11 mouse cellular contexts compared by ENCODE assay signal in the genomic region with DNA sequence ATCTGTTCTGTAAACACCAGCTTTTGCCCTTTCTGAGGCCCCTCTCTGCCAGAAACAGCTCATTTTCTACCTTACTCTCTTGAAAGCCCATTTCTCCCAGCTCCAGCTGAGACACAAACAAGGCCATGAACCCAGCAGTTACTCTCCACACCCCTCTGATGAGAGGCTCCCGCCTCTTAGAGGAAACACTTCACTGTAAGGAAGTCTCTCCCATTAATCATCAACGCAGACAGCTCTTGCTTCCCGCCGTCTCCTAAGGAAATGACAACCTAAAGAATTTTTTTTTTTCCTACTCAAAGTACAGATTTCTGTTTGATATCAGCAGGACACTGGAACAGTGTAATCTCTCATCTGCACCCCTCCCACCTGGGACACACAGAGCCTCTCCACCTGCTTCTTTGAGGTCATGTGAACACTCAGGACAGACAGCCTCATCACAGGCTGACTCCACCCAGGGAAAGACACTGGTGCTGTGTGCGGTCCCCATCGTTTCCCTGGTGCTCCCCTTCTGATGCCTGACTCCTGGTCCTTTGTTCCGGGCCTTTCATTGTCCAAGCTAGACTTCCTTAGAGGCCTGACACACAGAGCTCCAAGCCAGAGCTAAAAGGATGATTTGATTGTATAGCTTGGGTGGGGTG.
DNase-seq lines count a peak whose midpoint lies in the region; ATAC-seq and TF ChIP-seq lines count a peak whose summit lies in the region.
"Had no signal": no experiment of that assay in that cellular context is flagged by ENCODE, and none has a peak within 500 bp of the region (broad histone marks: within the 10 kb centered on the region; RNA-seq: fewer than 3 reads in every experiment).

No protein-coding gene starts in this region.

- H3K36me3 ChIP-seq in liver, embryonic 11.5 days (ENCODE audit: control insufficient read depth, insufficient read depth, low read length): no peaks in the 10 kb centered on the region
- H3K36me3 ChIP-seq in kidney, embryonic 15.5 days: no peaks in the 10 kb centered on the region
- H3K36me3 ChIP-seq: liver, embryonic 15.5 days had no signal

- DNase-seq in liver, embryonic 11.5 days (ENCODE audit: low spot score): peak; percentile 29
- DNase-seq in liver (no peak), 416B (ENCODE audit: low read depth) (peak; percentile 80)
- DNase-seq in brain, embryonic 14.5 days (ENCODE audit: low read depth): peak; percentile 38
- DNase-seq in gastrocnemius, postnatal 10 days: no peak
- DNase-seq in right cerebral cortex, adult 2 months (ENCODE audit: low spot score in 2 of 2): no peak
- DNase-seq: right cerebral cortex, postnatal 14 days had no signal

- H3K4me1 ChIP-seq in liver, embryonic 11.5 days (replicated peaks; ENCODE audit: control insufficient read depth, insufficient read depth, low read length): peaks cover 4% of the 10 kb centered on the region
- peaks cover 57% of the 10 kb centered on the region for H3K4me1 ChIP-seq in kidney, embryonic 15.5 days
- H3K4me1 ChIP-seq: liver, embryonic 15.5 days had no signal

- H3K27ac ChIP-seq in liver, embryonic 11.5 days (ENCODE audit: low read depth, low read length): no peak overlapping the region
- peak overlapping the region; percentile 70 for H3K27ac ChIP-seq in kidney, embryonic 15.5 days
- H3K27ac ChIP-seq: liver, embryonic 15.5 days had no signal

- H3K4me3 ChIP-seq in liver, embryonic 11.5 days (ENCODE audit: low read depth, low read length): no peak overlapping the region
- no peak overlapping the region for H3K4me3 ChIP-seq in kidney, embryonic 15.5 days (replicated peaks)
- H3K4me3 ChIP-seq: liver, embryonic 15.5 days; myocyte had no signal

- H3K9me3 ChIP-seq in liver, embryonic 11.5 days (ENCODE audit: control insufficient read depth, low read length): no peaks in the 10 kb centered on the region
- H3K9me3 ChIP-seq in kidney, embryonic 15.5 days (replicated peaks): no peaks in the 10 kb centered on the region
- H3K9me3 ChIP-seq: liver, embryonic 15.5 days had no signal

- WGBS in liver, embryonic 11.5 days: 41% methylated on average over 7 of the region's 7 CpGs
- WGBS in kidney, embryonic 15.5 days: 36% methylated on average over 7 of the region's 7 CpGs

- no peak overlapping the region for H3K4me2 ChIP-seq in liver, embryonic 11.5 days
- no peak overlapping the region for H3K4me2 ChIP-seq in kidney, embryonic 15.5 days
- H3K4me2 ChIP-seq: liver, embryonic 15.5 days had no signal

- H3K27me3 ChIP-seq in liver, embryonic 11.5 days (replicated peaks; ENCODE audit: control insufficient read depth, insufficient read depth, low read length): no peaks in the 10 kb centered on the region
- no peaks in the 10 kb centered on the region for H3K27me3 ChIP-seq in kidney, embryonic 15.5 days
- H3K27me3 ChIP-seq: liver, embryonic 15.5 days had no signal

- no peak for ATAC-seq in liver, embryonic 11.5 days (replicated peaks; ENCODE audit: low FRiP score)
- ATAC-seq in kidney, embryonic 15.5 days (replicated peaks; ENCODE audit: low FRiP score): no peak; the same call in 1 of the 2 replicates
- no peak for ATAC-seq in granulocyte monocyte progenitor cell, adult 5-6 weeks (replicated peaks; ENCODE audit: poor library complexity, severe bottlenecking)

- no peak for TF ChIP-seq CTCF in brain, embryonic 14.5 days (IDR thresholded peaks at IDR 0.05; ENCODE audit: borderline replicate concordance, extremely low read depth, insufficient read depth, insufficient read length)

- no peak for TF ChIP-seq POLR2A in brain, embryonic 14.5 days (IDR thresholded peaks at IDR 0.05; ENCODE audit: borderline replicate concordance, extremely low read depth, insufficient read depth, insufficient read length, poor library complexity, severe bottlenecking)

- no peak overlapping the region for H3K9ac ChIP-seq in liver, embryonic 11.5 days (ENCODE audit: low read depth, low read length)
- H3K9ac ChIP-seq in kidney, embryonic 15.5 days: no peak overlapping the region
- H3K9ac ChIP-seq: liver, embryonic 15.5 days had no signal

Comparison
In these comparisons a context has a peak if more than half of its experiments do, and no peak if none do; other contexts are left out.
1. DNase-seq: peak in liver, embryonic 11.5 days (single experiment), 416B (single experiment) and brain, embryonic 14.5 days (single experiment); none in liver (single experiment), gastrocnemius, postnatal 10 days (single experiment) and right cerebral cortex, adult 2 months (0 of 2).